Mouse (Mus musculus) kidney, postnatal 4 days (tissue): ENCODE measurements around the gene Dph7.

Source experiments
- DNase-seq, 2 experiments: peaks; one replicate each; pipeline ENCODE4 v3.0.0; 2021; ENCODE audit warnings: mixed read lengths in 2 of 2

The Dph7 gene

DNA sequence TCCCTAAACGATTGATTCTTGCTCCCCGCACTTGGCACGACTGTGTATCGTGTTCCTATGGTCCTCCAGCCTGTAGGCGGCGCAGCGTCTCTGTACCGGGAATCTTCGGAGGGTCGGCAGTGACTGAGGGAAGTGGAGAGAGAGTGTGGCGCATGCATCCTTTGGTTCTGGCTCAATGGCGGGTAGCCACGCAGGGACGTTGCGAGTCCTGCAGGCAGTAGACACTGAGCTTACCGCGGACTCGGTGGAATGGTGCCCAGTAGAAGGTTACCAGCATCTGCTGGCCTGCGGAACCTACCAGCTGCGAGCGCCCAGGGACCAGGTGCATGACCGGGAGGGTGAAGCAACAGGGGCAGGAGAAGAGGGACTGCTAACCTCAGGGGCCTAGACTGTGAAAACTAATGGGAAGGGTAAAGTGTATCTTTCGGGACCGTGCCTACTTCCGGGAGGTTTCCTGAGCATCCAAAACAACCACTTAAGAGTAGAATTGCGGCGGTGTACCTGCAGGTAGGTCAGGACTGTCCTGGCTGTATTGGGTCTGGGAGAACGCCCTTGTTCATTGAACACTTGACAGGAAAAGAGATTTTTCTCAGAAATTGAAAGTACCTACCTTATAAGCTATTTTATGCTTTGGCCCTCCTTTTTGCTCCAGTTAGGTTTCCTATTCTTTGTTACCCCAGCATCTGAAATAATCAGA lies at the start of gene Dph7:
Gene Dph7, plus strand, starts transcription at position 97 of the 697 bp plus-strand sequence.
- DNase-seq: peak; percentile 93 to 94

DNA sequence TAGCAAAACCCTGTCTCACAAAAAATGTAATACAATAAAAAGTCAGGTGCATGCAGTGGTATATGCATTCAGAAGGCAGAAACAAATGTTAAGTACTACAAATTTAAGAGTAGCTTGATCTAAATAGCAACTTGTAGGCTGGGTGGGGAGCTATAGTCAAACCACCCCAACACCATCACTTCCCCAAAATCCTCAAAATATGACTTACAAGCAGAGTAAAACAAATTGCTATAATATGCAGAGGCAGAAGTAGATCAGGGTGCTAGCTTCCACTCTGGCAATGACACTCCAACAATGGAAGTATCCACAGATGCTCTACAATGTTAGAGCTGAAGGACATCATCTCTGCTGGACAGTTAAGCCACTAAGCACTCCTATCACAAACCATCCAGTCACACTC lies 49.6 kb upstream of the Dph7 start:
- DNase-seq: no peak

DNA sequence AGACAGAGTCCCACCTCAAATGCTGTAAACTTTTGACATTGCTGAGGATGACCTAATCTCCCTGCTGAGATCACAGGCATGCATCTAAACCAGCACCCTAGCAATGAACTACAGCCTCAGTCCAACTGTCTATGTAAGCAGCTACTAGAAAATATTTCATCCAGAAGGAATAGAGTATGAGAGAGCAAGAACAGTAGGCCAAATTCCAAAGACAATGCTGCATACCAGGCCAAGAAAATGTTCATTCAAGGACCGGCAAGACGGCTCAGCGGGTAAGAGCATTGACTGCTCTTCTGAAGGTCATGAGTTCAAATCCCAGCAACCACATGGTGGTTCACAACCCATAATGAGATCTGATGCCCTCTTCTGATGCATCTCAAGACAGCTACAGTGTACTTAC lies 47.4 kb upstream of the Dph7 start:
- no peak for DNase-seq

DNA sequence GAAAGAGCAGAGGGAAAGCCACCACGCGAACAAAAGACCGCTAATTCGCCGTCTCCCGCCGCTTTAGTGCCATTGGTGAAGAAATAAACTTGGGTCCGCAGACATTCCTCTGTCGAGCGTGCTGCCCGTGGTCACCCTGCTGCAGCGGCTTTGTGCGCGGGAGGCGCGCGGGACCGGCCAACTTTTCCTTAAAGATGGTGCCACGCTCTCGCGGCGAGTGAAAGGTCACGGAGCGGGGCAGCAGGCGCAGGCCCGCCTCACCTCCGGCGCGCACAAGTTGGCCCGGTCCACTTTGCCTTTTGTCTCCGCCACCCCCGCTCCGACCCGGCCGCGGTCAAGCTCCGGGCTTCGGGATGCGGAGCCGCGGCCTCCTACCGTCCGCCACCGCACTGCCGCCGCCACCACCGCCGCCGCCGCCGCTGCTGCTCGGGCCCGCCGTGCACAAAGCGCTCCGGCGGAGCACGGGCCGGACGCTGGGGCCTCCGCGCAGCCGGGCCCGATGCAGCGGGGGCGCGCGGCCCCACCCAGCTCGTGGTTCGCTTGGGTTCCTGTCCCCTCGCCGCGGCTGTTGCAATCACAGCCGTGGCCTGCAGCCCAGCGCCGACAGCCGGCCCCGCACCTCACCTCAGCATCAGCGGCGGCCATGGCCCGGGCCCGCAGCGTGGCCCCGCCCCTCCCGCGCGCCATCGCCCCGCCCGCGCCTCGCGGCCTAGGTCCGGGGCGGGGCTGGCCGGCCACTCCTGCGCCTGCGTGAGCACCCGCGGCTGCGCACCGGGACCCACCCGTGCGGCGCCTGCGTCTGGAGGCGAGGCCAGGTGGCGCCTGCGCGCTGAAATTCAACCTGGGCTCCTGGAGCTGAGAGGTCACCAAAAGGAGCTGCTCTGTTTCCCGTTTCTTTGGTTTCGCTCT lies 43.0 kb upstream of the Dph7 start, which contains the start of gene Ehmt1:
Gene Ehmt1, minus strand, starts transcription at position 685 of the 909 bp plus-strand sequence.
- DNase-seq: peak; percentile 94 to 97

DNA sequence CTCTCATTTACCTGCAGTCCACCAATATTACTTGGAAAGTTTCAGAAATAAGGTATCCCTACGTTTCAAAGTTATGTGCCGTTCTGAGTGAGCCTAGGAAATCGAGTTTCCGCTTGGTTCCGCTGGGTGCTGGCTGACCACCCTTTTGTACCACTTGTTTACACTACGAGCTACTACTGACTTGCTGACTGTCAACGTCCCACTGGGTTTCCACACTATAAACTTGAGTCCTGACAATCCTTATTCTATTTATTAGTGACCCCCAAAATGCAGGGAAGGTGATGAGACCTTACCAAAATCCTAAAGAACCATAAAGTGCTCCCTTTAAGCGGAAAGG lies 42.4 kb upstream of the Dph7 start:
- no peak for DNase-seq

DNA sequence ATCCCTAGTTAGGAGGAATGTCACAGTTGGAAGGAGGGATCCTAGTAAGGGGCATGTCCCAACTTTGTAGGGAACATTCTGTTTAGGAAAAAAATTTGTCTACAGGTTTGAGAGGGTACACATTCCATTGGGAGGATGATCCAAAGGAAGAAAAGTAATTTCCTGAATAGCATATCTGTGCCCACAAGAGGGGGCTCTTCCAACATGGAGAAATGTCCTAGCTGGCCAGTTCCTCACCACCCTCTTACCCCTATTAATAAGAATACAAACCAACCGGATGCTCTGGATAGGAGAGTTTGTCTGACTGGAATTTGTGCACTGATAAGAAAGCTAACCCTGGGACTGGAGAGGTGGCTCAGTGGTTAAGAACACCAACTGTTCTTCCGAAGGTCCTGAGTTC lies 38.6 kb upstream of the Dph7 start:
- DNase-seq: peak in 1 of 2 experiments; percentile 36

DNA sequence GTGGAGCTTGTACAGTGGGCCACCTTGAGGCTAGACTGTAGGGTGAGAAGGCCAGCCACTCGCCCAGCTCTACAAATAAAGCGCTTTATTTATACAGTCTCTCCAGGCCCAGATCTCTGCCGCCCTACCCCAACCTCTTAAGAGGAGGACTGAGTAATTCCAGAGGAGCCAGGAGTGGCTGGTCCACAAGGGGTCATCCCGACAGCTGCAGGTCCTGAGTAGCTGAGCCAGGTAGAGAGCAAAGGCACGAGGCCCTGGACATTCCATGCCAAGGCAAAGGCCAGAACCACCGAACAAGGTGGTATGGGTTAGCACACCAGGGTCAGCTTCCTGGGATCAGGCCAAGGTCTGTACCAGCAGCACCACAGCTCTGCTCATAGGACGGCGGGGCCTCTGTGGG lies 36.9 kb upstream of the Dph7 start:
- no peak for DNase-seq

DNA sequence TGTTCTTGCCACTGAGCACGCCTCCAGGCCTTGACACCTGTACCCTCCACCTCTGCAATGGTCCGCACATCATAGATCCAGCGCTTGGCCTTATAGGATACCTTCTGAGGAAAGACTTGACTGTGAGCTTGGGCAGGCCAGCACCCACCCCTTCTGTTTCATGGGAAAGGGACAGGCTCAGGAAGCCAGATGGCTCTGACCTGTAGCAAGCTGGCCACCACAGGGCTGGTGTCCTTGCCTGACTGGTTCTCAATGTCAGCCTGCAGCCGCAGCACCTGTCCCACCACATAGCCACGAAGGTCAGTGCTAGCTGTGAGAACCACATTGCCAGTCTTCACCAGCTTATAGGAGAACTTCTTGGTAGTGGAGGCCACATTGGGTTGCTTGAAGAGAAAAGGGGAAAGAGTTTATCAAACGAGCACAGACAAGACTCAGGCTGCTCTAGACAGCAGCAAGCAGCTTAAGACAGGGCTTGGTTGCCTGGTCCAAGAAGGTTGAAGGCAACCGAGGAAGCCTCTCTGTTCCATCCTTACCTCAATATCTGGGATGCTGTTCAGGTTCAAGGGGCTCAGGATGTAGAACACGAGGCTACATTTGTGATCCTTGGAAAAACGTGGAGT lies 35.7 kb upstream of the Dph7 start:
- no peak for DNase-seq

DNA sequence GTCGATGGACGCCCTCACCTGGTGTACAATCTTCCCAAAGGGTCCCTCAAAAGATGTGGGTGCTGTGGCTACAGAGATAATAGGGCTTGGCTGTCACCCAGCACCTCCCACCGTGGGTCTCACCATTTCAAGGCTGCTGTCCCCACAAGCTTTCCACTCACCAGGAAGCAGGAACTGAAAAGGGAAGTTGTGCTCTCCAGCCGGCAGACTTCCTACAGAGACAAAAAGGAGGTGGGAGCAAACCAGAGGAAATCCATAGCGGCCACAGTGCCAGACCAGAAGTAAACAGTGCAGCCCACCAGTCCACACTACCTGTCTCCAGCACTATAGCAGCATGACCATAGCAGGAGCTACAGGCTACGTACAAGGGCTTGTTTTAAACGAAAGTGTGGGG lies 35.2 kb upstream of the Dph7 start:
- DNase-seq: no peak

DNA sequence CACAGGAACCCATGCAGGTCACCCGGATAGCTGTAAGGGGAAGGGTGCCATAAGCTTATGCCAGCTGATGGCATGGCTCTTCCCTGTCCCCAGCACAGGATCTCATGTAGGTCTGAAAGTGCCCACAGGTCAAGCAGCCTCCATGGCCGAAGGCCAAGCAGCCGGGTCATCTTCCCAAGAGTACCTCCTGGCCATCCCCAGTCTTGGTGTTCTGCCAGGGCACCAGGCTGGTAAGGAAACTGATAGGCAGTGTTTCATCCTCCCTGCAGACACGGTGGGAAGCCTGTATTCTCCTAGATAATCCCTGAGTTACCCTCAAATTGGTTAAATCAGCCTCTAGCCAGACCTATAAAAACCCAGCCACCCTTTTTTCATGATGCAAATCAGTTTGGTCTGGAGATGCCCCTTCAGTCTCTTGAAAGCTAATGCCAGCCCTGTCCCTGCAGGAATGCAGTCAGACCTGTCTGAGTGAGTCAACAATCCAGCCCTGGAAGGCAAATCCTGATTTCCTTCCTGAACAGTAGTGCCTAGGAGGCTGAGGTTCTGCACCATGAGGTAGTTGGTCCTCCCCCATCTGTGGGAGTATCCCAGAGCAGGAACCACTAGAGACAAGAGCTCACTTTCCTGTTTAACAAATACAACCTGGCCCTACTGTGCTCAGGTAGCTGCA lies 34.3 kb upstream of the Dph7 start:
- DNase-seq: peak; percentile 34 to 64

DNA sequence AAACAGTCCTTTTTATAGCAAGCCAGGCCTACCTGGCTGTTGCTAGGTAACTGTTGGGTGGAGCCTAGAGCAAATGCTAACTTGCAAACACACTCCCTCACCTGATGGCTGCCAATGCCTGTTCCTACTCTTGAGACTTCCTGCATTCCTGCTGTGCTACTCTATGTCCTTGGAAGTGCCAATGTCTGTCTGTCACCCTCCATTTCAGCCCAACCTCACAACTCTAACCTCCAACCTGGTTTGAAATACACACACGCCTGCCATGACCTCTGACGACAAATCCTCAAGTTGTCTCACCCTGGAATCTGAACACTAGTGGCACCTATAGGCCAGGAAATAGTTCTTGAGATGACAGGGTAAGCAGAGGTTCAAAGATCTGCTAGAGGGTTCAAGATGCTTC lies 33.1 kb upstream of the Dph7 start:
- DNase-seq: peak in 1 of 2 experiments; percentile 17

DNA sequence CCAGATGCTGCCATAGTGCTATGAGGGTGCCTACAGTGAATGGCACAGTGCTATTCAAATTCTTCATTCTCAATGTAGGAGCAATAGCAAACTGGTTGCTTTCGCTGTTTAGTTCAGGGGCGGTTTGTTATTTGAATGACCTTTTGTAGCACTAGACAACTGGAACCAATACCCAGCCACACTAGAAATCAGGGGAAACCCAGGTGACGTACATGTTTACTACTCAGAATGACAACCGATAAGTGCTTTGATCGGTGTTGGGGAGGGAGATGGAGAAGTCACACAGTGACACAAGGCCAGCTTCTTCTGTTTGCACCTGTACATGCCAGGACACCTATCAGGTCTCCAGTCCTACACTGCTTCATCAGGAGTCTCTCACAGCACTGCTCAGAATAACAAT lies 32.6 kb upstream of the Dph7 start:
- no peak for DNase-seq

DNA sequence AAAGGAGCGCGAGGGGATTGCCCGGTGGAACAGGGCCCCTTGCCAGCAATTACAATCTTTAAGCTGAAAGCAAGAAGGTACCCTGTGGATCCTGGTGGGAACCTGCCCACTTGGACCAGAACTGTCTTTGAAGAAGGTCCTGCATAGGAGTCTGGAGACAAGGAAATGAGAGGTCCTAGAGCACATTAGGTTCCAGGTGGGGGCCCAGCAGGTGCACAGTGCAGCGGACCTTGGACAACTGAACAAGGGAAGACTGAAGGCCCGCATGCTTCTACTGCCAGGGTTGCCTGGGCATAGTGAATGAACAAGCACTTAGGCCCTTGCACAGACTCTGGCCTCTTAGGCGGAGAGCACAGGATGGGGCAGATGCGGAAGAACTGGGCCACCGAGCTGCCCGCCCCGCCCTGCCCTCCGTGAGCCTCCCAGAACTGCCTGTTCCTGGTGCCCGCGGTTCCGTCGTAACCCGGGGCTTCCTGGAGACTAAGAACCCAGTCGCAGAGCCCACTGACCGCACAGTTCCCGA lies 27.7 kb upstream of the Dph7 start:
- DNase-seq: peak in 1 of 2 experiments; percentile 77

DNA sequence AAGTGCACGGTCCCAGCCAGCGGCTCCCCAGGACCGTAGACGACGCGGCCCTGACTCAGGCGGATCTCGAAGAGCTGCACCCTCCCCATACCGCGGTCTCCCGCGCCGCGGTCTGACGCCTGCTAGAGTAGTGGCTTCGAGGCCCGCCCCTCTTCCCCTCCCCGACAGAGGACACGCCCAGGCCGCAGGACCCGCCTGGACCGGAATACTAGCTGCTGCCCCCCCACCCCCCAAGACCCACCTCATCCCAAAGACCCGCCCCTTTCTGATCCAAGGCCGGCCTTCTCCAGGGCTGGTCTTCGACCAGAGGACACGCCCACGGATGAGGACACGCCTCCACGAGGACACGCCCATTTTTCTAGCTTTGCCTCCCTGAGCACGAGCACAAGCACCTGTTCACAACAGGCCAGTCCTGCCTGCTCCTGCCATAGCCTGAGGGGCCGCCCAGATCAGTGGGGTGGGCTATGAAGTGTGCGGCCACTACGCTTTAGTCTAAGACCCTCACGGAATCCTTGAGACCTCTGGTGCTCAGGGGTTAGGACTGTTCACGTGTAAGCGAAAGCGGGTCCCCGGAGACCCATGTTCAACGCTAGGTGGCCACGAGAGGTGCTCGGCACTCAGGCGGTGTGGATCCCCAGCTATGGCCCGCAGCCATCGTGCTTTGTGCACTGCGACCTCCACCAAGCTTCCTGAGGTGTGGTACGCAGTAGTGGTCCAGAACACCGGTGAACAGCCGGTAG lies 27.0 kb upstream of the Dph7 start, which contains the start of gene Arrdc1:
Gene Arrdc1, minus strand, starts transcription at position 196 of the 740 bp plus-strand sequence.
- DNase-seq: peak; percentile 96 to 97

DNA sequence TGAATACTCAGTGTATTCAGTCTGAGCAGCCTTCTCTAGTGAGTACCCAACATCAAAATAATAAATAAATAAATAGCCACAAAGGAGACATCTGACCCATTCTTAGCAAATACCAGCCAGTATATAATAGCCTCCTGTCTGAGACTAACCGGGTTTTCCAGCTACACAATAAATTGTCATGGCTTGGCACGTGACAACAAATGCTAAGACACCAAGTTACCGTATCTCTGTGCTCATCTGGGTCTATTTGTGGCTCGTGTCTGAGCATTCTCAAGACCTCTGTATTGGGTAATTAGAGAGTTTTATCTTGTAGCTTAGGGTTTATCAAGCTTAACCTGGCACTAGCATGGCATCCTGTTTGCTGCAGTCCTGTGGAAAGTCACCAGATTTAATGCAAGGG lies 20.1 kb upstream of the Dph7 start:
- DNase-seq: no peak

DNA sequence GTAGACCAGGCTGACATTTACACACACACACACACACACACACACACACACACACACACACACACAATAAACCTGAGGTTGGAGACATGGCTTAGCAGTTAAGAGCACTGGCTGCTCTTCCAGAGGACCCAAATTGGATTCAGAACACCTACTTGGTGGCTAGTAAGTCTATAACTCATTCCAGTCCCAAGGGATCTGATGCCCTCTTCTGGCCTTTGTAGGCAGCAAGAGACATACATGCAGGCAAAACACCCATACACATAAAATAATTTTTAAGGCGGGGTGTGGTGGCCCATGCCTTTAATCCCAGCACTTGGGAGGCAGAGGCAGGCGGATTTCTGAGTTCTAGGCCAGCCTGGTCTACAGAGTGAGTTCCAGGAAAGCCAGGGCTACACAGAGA lies 17.9 kb upstream of the Dph7 start:
- DNase-seq: peak; percentile 36 to 56

DNA sequence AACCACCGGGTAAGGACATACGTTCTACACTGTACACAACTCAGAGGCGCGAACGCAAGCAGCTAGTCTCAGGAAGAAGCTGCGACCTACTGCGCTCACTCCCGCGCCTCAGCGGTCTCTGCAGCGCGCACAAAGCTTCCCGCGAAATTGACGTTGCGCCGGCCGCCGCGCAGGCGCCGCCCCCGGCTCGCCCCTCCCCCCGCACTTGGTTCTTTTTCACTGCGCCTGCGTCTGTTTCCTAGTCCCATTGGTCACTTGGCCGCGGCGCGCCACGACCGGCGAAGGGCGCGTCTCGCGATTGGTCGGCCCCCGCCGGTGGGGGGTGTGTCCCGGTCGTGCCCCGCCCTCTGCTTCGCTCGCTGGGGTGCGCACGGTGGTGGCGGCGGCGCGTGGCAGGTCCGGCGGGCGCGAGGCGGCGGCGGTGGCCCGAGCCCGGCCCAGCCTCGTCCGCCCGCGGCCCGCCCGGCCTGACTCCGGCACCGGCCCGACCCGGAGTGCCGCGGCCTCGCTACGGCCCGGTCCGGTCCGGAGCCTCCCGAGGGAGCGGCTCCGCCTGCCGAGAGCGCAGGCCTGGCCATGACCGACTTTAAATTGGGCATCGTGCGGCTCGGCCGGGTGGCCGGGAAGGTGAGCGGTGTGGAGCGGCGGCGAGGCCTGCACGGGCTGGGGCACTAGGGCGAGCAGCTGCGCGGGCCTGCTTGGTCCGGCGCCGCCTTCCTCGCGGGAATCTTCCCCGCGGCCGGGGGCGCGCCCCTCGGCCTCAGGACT lies 12.6 kb upstream of the Dph7 start, which contains the start of gene Zmynd19:
Gene Zmynd19, plus strand, starts transcription at position 372 of the 768 bp plus-strand sequence.
- peak; percentile 99 for DNase-seq

DNA sequence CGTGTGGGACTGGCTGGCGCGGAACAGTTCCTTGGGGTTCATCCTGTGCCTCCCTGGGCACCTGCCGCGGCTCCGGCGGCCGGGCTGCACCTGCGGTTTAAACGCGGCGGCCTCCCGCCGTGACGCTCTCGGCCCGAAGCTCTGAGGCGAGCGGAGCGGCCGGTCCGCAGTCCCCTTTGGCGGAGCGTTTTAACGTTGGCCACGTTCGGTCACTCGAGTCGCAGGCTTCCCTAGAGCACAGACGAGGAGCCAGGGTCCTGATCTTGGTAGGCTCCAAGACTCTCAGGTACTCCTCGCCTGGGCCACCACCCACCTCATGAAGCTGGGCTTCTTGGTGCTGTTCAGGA lies 12.0 kb upstream of the Dph7 start:
- no peak for DNase-seq

DNA sequence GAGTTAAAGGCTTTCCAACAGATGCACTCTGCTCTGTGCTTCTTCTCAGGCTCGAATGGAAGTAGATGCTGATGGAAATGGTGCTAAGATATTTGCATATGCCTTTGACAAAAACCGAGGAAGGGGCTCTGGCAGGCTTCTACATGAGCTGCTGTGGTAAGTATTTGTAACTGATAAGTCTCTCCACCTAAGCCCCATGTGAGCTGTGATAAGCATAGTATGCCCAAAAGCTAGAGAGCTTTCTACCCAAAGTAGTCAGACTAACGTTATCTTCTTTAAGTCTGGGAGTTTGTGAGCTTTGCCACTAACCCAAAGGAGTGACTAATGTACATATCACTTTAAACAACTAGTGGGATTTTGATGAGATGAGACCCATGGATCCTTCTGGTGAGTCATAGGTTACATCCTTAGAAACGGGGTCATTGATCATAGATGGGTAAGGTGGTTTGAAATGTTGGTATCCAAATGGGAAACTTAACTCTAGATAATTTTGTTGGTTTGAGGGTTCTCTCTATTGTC lies 9.6 kb upstream of the Dph7 start:
- no peak for DNase-seq

DNA sequence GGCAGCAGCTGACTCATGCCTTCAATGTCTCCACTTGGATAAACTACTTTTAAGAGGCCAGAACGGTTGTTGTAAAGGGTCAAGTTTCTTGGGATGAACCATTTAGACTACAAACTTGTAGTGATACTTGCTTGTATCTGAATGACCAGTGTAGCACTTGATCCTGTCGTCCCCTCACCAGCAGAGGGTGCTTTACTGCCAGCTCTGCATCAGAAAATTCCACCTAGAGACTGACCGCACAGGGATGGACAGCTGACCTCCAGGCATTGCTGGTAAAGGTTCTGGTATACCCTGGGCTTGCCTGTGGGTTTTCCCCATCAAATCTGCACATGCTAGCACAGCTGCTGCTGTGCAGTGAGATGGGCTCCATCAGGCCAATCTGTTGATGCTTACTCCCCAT lies 1.3 kb upstream of the Dph7 start:
- DNase-seq: peak; percentile 43 to 63

DNA sequence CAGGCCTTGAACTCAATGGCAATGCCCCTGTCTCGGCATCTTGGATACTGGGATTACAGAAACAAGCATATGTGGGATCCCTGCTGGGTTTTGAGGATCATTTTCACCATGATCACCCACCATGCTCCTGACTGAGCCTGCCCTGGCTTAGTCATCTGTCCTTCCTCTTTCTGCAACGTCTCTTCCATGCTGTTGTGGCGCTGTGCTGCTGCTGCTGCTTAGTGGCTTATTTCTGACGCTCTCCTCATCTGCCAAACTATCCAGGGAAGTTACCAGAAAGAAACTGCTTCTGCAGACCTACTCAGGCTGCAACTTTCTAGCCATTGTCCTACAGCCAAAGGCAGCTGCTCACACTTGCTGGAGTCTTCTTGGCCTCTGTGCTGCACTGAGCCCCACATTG lies 8.2 kb downstream of the Dph7 start:
- DNase-seq: no peak
